Mouse (Mus musculus) activated CD4-positive, CD25-positive, alpha-beta regulatory T cell, adult 9 weeks (primary cell): ENCODE results near the gene Papln. TPM values are rescaled to one million over a fixed set of nuclear protein-coding genes. Genes with fewer than 3 reads are reported as not detected.

Source experiments
- polyA plus RNA-seq: library from polyadenylated mRNA; unstranded; fragments of 100-300 nt; shearing (Covaris generic); gene quantifications from one replicate; pipeline ENCODE4 v1.2.1, GENCODE M21; 2017

Gene Papln
- not detected for polyA plus RNA-seq

DNA sequence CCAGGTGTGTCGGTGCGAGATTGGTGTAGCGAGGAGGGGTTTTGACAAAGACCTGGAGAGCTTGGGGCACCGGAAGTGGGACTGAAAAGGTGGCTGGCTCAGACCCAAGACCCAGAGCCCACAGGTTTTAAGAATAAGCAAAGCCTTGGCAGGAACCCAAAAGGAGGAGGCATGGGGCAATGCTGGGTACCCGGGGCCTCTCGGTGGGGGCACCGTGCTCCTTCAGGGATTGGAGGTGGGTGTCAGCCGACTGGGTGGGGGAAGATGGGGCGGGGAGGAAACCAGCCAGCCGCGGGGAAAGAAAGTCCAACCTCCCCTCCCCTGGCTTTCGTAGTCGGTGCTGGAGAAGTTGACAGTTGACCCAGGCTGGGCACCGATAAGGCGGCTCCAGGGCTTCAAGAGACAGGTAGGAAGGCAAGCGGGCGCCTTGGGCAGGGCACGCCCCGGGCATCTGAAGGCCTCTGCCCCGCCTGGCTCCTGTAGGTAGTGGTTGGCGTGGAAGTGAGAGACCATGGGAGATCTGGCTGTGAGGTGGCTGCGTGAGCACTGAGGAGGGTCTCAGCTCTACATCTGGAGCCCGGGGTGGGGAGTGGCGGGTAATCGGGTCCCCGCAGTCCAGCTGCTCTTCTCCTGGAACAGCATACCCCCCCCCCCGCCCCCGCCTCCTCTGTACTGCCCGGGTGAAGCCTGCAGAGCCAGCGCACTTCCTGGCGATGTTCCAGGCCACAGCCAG, at the start of gene Papln:
TSS of gene Papln (plus strand) at position 324 of the 733 bp plus-strand sequence.

Other genes with a start within 250 kb of the Papln start
- 27.8 TPM for gene Dcaf4, start 243.2 kb upstream of the Papln start, polyA plus RNA-seq
- 13.4 TPM for gene Zfyve1, start 166.4 kb upstream of the Papln start, polyA plus RNA-seq
- gene Rbm25, start 132.4 kb upstream of the Papln start, polyA plus RNA-seq: 381 TPM
- gene Psen1, start 75.5 kb upstream of the Papln start, polyA plus RNA-seq: 129 TPM
- 41.6 TPM for gene Numb, start 158.3 kb downstream of the Papln start, polyA plus RNA-seq
- 2.0 TPM for gene Riox1, start 187.0 kb downstream of the Papln start, polyA plus RNA-seq
- gene Heatr4, start 221.2 kb downstream of the Papln start, polyA plus RNA-seq: not detected
- 1.5 TPM for gene Acot2, start 224.2 kb downstream of the Papln start, polyA plus RNA-seq
- gene Acot1, start 245.9 kb downstream of the Papln start, polyA plus RNA-seq: not detected